Mouse (Mus musculus) adrenal gland, adult (tissue): Measurements from ENCODE around the gene Frem2.

ENCODE experiments used
- DNase-seq, 2 experiments: peaks; one replicate each; pipeline ENCODE4 v3.0.0; 2022 to 2023; ENCODE audit warnings: low spot score in 1 of 2; ENCODE audit not compliant: inconsistent age in 2 of 2

The Frem2 gene

GRCm38 (mm10) chr3:53656878-53657561 lies at the start of gene Frem2:
Frem2 (minus strand) TSS chr3:53657355.
- peak; percentile 23 to 70 for DNase-seq

GRCm38 (mm10) chr3:53705992-53706495 lies 48.9 kb upstream of the Frem2 start:
- DNase-seq, result no peak

GRCm38 (mm10) chr3:53703126-53703505 lies 46.0 kb upstream of the Frem2 start:
- DNase-seq, result no peak

DNA sequence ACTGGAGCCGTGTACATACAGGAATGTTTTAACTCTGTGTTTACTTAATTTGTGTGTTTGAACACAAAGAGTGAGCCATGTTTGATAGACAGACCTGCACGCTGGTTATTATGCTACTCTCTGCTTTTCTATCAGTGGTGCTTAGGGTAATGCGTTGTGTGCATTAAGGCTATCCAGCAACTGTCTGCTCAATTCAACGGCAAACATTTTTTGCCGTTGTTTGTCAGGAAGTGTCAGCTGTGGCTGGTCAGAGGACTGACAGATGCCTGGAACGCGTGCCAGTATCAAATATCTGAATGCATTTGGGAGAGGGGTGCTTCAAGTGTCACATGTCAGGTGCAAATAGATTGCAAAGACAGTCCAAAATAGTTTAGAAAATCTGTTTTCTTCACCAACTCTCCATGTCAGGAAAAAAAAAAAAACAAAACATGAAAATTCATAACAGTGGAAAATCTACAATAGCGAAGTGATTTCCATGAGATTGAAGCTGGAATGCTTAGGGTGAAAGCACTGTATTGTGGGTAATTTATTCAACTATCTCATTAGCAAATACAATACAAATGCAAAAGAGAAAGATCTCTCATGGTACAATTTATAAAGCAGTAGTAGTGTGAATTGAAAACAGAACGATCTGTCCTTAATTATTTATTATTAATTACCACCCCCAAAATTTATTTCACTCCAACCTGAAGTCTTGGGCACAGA lies 45.4 kb upstream of the Frem2 start:
- no peak for DNase-seq

GRCm38 (mm10) chr3:53701940-53702339 lies 44.8 kb upstream of the Frem2 start:
- DNase-seq, result no peak

DNA sequence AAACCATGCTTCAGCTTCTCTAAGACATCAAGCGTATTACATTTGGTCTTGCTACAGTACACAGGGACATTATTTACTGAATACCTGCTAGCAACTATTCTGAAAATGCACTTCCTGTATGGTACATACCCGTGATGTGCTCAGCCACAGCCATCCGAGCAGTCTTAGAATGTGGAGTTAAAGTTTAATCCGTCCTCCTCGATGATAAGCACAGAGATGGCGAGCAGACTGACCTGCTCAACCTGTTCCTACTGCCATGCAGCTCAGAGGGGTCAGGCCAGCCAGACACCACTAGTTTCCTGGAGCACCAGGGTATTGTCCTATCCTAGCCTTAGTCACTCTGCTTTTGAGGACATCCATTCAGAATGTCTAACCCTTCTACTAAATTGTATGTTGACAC lies 30.6 kb upstream of the Frem2 start:
- no peak for DNase-seq

GRCm38 (mm10) chr3:53682244-53682643 lies 25.1 kb upstream of the Frem2 start:
- DNase-seq, result no peak

- no peak for DNase-seq
These were observed 23.7 kb upstream of the Frem2 start for GRCm38 (mm10) chr3:53680816-53681215.

GRCm38 (mm10) chr3:53674225-53674624 lies 17.1 kb upstream of the Frem2 start:
- no peak for DNase-seq

DNA sequence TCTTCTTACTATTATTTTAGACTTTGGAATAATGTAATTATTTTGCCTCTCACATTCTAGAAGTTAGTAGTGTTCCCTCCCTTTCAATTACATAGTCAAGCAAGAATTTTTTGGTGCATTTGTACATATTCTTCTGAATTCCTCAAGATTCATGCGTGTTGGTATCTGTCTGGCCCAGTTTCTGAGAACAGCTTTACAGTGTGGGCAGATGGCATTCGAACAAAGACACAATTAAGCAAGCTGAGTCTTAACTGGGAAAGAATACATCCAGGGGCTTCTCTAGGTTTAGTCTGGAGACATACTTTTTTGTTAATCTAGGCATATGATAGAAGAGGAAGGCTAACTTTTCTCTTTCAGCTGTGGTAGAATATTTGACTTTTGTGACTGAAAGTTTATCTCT lies 12.6 kb upstream of the Frem2 start:
- DNase-seq, result no peak

DNA sequence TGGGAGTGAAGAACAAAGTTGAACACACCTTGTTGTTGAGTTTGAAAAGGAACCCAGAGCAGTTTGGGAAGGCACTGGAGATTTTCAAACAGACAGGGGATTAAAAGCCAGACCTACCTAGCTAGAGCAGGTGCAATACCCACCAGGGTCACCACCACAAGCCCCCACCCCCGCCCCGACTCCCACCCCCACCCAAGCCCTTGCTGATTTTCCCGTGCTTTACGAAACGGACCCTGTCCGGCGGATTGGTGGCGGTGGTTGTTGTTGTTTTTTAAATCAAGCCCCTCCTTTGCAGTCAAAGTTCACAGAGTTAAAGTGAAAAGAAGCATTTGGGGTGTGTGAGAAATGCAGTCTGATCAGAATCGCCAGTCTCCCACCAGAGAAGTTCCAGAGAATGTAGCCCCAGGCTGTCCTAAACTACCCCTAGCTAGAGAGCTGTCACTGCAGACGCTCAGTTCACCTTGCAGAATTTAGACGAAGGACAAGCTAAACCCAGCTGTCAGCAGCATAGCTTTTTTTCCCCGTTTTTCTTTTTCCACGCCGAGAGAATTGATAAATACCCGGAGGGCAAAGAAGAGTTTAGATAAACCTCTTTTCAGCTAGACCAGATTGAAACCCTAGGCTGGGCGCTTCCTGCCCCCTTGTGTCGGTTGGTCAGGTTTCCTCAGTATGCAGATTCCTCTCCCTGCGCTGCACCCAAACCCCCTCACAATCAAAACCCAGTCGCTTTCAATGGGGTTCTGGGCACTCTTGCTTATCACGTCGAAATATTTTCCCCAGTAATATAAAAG lies 784 bp upstream of the Frem2 start:
- DNase-seq, result peak in 1 of 2 experiments; percentile 64

GRCm38 (mm10) chr3:53656328-53656877 lies 752 bp downstream of the Frem2 start:
- DNase-seq, result peak in 1 of 2 experiments; percentile 21

DNA sequence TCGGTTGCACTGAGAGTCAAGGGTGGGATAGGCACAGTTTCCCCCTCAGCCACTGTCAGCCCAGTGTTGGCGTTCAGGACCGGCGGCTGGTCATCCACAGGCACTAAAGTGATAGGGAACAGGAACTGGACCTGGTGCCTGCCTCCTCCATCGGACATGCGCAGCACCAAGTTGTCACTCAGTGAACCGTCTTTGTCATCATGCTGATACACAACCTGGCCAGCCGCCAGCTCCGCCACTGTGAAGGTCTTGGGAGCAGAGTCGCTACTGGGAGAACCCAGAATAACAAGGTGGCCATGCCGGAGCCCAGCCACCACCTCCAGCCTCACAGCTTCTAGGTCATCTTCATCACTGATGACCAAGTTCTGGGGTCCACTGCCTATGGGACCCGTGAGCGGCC lies 1.8 kb downstream of the Frem2 start:
- DNase-seq, result peak in 1 of 2 experiments; percentile 68

GRCm38 (mm10) chr3:53650003-53650748 lies 7.0 kb downstream of the Frem2 start:
- DNase-seq, result no peak

DNA sequence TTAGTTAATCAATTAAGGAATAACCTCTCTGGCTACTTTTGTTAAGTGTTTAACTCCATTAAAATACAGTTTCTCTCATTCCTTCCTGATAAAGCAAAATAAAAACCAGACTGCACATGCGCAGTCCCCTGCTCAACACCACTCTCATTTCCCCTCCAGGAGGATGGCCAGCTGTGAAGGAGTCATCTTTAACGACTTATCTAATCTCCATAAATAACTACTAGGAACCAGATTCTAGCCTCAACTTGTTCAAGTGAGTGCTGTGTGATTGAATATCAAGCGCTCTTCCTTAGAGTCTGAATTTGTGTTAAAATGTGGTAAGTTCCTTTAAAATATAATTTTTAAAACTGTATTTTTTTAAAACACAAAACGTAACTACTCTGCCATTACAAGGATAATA lies 7.7 kb downstream of the Frem2 start:
- no peak for DNase-seq

GRCm38 (mm10) chr3:53648902-53649301 lies 8.3 kb downstream of the Frem2 start:
- no peak for DNase-seq

GRCm38 (mm10) chr3:53635948-53636347 lies 21.2 kb downstream of the Frem2 start:
- DNase-seq, result peak in 1 of 2 experiments; percentile 33

GRCm38 (mm10) chr3:53631126-53631525 lies 26.0 kb downstream of the Frem2 start:
- DNase-seq, result no peak

DNA sequence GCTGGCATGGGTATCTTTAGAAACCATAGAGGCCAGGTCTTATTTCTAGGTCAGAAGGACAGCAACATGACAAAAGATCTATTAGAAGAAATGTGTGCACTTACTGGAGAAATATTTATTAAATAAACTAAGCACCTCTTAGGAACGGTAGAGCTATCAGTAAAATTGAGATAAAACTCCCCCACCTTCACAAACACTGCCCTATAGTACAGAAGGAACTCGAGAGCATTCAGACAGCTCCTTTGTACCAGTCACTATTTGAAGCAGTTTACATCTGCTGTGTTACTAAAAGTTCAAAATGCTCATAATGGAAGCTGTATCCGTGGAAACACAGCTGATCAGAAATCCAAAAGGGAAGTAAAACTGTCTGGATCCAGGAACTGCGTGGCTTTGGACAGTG lies 26.5 kb downstream of the Frem2 start:
- DNase-seq, result no peak

- DNase-seq, result no peak
These were observed 27.2 kb downstream of the Frem2 start for GRCm38 (mm10) chr3:53629966-53630365.

- no peak for DNase-seq
These were observed 33.9 kb downstream of the Frem2 start for GRCm38 (mm10) chr3:53623222-53623621.
